Mouse (Mus musculus): ENCODE data around the gene Nelfb. TPM values are rescaled to one million over a fixed set of nuclear protein-coding genes. Genes with fewer than 3 reads are reported as not detected.

Gene Nelfb
- polyA plus RNA-seq, 1 experiment from 2014 or later, result 34.9 TPM

DNA sequence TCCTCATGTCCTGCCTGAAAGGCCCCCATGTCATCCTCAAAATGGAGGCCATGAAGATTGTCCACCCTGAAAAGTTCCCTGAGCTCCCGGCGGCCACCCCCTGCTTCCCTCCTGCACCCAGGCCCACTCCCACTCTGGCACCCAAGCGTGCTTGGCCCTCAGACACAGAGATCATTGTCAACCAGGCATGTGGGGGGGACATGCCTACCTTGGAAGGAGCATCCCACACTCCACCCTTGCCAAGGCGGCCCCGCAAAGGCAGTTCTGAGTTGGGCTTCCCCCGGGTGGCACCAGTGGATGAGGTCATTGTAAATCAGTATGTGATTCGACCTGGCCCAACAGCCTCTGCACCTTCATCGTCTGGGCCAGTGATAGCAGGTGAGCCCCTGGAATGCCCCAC is 32.1 kb upstream of the Nelfb start:
- peaks cover 19% of the 10 kb centered on the region for H3K4me1 ChIP-seq (ENCODE audit: control insufficient read depth, low read depth, low read length)
- no peak overlapping the region for H3K4me3 ChIP-seq (ENCODE audit: low read depth, low read length)
- 66% methylated on average over 8 of the region's 8 CpGs for WGBS (ENCODE audit: insufficient replicate concordance)
- no peaks in the 10 kb centered on the region; the same call in none of the 2 replicates for H3K36me3 ChIP-seq (ENCODE audit: control insufficient read depth, insufficient read depth)
- no peak overlapping the region for H3K4me2 ChIP-seq (ENCODE audit: low read depth, low read length)
- no peak for ATAC-seq (ENCODE audit: low read depth)
- no peak overlapping the region for H3K27ac ChIP-seq (ENCODE audit: low read length)
- peaks cover 29% of the 10 kb centered on the region for H3K27me3 ChIP-seq (ENCODE audit: control insufficient read depth, insufficient read depth, low read depth, low read length)
- H3K9ac ChIP-seq (ENCODE audit: low read depth, low read length), result no peak overlapping the region
- H3K9me3 ChIP-seq (replicated peaks; ENCODE audit: control insufficient read depth, low read length), result no peaks in the 10 kb centered on the region

- H3K27me3 ChIP-seq (ENCODE audit: control insufficient read depth, insufficient read depth, low read depth, low read length), result peaks cover 29% of the 10 kb centered on the region
- no peak within 1 kb of the TSS for H3K27ac ChIP-seq (ENCODE audit: low read length)
- H3K4me3 ChIP-seq (ENCODE audit: low read depth, low read length), result peak within 1 kb of the TSS; percentile 56
- H3K4me2 ChIP-seq (ENCODE audit: low read depth, low read length), result peak within 1 kb of the TSS; percentile 73
- H3K36me3 ChIP-seq (ENCODE audit: control insufficient read depth, insufficient read depth), result no peaks in the 10 kb centered on the region; the same call in 1 of the 2 replicates
- no peaks in the 10 kb centered on the region for H3K9me3 ChIP-seq (replicated peaks; ENCODE audit: control insufficient read depth, low read length)
- WGBS (ENCODE audit: insufficient replicate concordance), result 0% methylated on average over 33 of the region's 59 CpGs
- no peak for ATAC-seq (ENCODE audit: low read depth)
- H3K9ac ChIP-seq (ENCODE audit: low read depth, low read length), result peak within 1 kb of the TSS; percentile 33; the same call in 1 of the 2 replicates
- peaks cover 19% of the 10 kb centered on the region for H3K4me1 ChIP-seq (ENCODE audit: control insufficient read depth, low read depth, low read length)
These were observed 30.8 kb upstream of the Nelfb start, which contains the start of the genes Rnf208 and Cysrt1 for GRCm38 (mm10) chr2:25242101-25242506. Gene Rnf208 (plus strand): TSS chr2:25242255. Gene Cysrt1 (minus strand): TSS chr2:25242452.

GRCm38 (mm10) chr2:25241438-25241775 is 30.1 kb upstream of the Nelfb start:
- no peaks in the 10 kb centered on the region for H3K36me3 ChIP-seq (ENCODE audit: control insufficient read depth, insufficient read depth)
- ATAC-seq (ENCODE audit: low read depth), result no peak
- H3K9me3 ChIP-seq (replicated peaks; ENCODE audit: control insufficient read depth, low read length), result no peaks in the 10 kb centered on the region
- H3K4me1 ChIP-seq (ENCODE audit: control insufficient read depth, low read depth, low read length), result peaks cover 19% of the 10 kb centered on the region
- H3K4me2 ChIP-seq (ENCODE audit: low read depth, low read length), result peak overlapping the region; percentile 73
- peaks cover 29% of the 10 kb centered on the region for H3K27me3 ChIP-seq (ENCODE audit: control insufficient read depth, insufficient read depth, low read depth, low read length)
- no peak overlapping the region for H3K27ac ChIP-seq (ENCODE audit: low read length)
- H3K4me3 ChIP-seq (ENCODE audit: low read depth, low read length), result no peak overlapping the region; the same call in 1 of the 2 replicates
- no peak overlapping the region for H3K9ac ChIP-seq (ENCODE audit: low read depth, low read length)
- 9% methylated on average over 6 of the region's 6 CpGs for WGBS (ENCODE audit: insufficient replicate concordance)

- ATAC-seq (ENCODE audit: low read depth), result peak; percentile 69
- no peak overlapping the region for H3K27ac ChIP-seq (ENCODE audit: low read length)
These were observed 29.6 kb upstream of the Nelfb start for GRCm38 (mm10) chr2:25240723-25241437.

GRCm38 (mm10) chr2:25240310-25240709 is 29.0 kb upstream of the Nelfb start:
- H3K9me3 ChIP-seq (replicated peaks; ENCODE audit: control insufficient read depth, low read length), result no peaks in the 10 kb centered on the region
- peaks cover 29% of the 10 kb centered on the region for H3K27me3 ChIP-seq (ENCODE audit: control insufficient read depth, insufficient read depth, low read depth, low read length)
- no peak overlapping the region for H3K9ac ChIP-seq (ENCODE audit: low read depth, low read length)
- peak overlapping the region; percentile 73 for H3K4me2 ChIP-seq (ENCODE audit: low read depth, low read length)
- no peak for ATAC-seq (ENCODE audit: low read depth)
- WGBS (ENCODE audit: insufficient replicate concordance), result 45% methylated on average over 8 of the region's 8 CpGs
- H3K36me3 ChIP-seq (ENCODE audit: control insufficient read depth, insufficient read depth), result no peaks in the 10 kb centered on the region
- peaks cover 19% of the 10 kb centered on the region for H3K4me1 ChIP-seq (ENCODE audit: control insufficient read depth, low read depth, low read length)
- H3K27ac ChIP-seq (ENCODE audit: low read length), result no peak overlapping the region
- peak overlapping the region; percentile 56 for H3K4me3 ChIP-seq (ENCODE audit: low read depth, low read length)

More at GRCm38 (mm10) chr2:25240723-25241437, 29.6 kb upstream of the Nelfb start:
- WGBS (ENCODE audit: insufficient replicate concordance), result under 1% methylated on average over 29 of the region's 29 CpGs
- Histone ChIP-seq H3K4me3 (ENCODE audit: low read depth, low read length) (peak overlapping the region; percentile 56), H3K9me3 (replicated peaks; ENCODE audit: control insufficient read depth, low read length) (no peaks in the 10 kb centered on the region), H3K9ac (ENCODE audit: low read depth, low read length) (peak overlapping the region; percentile 45; the same call in 1 of the 2 replicates), H3K4me2 (ENCODE audit: low read depth, low read length) (peak overlapping the region; percentile 73), H3K4me1 (ENCODE audit: control insufficient read depth, low read depth, low read length) (peaks cover 19% of the 10 kb centered on the region), H3K36me3 (ENCODE audit: control insufficient read depth, insufficient read depth) (no peaks in the 10 kb centered on the region), H3K27me3 (ENCODE audit: control insufficient read depth, insufficient read depth, low read depth, low read length) (peaks cover 29% of the 10 kb centered on the region)

GRCm38 (mm10) chr2:25239766-25240165 is 28.5 kb upstream of the Nelfb start:
- Histone ChIP-seq H3K4me2 (ENCODE audit: low read depth, low read length) (no peak overlapping the region), H3K4me1 (ENCODE audit: control insufficient read depth, low read depth, low read length) (peaks cover 19% of the 10 kb centered on the region), H3K9me3 (replicated peaks; ENCODE audit: control insufficient read depth, low read length) (no peaks in the 10 kb centered on the region), H3K36me3 (ENCODE audit: control insufficient read depth, insufficient read depth) (no peaks in the 10 kb centered on the region), H3K27ac (ENCODE audit: low read length) (no peak overlapping the region), H3K27me3 (ENCODE audit: control insufficient read depth, insufficient read depth, low read depth, low read length) (peaks cover 29% of the 10 kb centered on the region), H3K9ac (ENCODE audit: low read depth, low read length) (no peak overlapping the region), H3K4me3 (ENCODE audit: low read depth, low read length) (no peak overlapping the region)
- ATAC-seq (ENCODE audit: low read depth), result no peak
- 64% methylated on average over 3 of the region's 3 CpGs for WGBS (ENCODE audit: insufficient replicate concordance)

DNA sequence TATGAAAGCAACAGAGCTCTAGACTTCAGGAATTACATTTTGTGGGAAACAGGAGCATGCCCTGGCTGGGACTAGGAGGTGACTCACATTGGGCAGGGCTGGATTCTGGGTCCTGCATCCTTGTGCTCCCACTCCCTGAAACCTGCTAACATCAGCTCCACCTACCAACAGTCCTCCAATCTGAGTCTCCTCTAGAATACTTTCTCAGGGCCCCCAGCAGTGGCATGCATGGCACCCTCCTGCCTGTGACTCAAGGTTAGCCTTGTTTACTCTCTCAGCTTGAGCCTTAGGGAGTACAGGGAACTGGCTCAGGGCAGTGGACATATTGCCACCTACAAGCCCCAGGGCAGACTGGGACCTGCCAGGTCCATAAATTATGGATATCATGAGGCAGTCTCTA is 26.8 kb upstream of the Nelfb start:
- Histone ChIP-seq H3K9me3 (replicated peaks; ENCODE audit: control insufficient read depth, low read length) (no peaks in the 10 kb centered on the region), H3K4me3 (ENCODE audit: low read depth, low read length) (no peak overlapping the region), H3K27me3 (ENCODE audit: control insufficient read depth, insufficient read depth, low read depth, low read length) (peaks cover 26% of the 10 kb centered on the region), H3K9ac (ENCODE audit: low read depth, low read length) (no peak overlapping the region), H3K36me3 (ENCODE audit: control insufficient read depth, insufficient read depth) (no peaks in the 10 kb centered on the region), H3K27ac (ENCODE audit: low read length) (no peak overlapping the region), H3K4me2 (ENCODE audit: low read depth, low read length) (no peak overlapping the region), H3K4me1 (ENCODE audit: control insufficient read depth, low read depth, low read length) (peaks cover 19% of the 10 kb centered on the region)
- ATAC-seq (ENCODE audit: low read depth), result no peak

- no peak for ATAC-seq (ENCODE audit: low read depth)
- Histone ChIP-seq H3K36me3 (ENCODE audit: control insufficient read depth, insufficient read depth) (no peaks in the 10 kb centered on the region), H3K27me3 (ENCODE audit: control insufficient read depth, insufficient read depth, low read depth, low read length) (peaks cover 20% of the 10 kb centered on the region), H3K9ac (ENCODE audit: low read depth, low read length) (no peak overlapping the region), H3K4me2 (ENCODE audit: low read depth, low read length) (no peak overlapping the region), H3K4me1 (ENCODE audit: control insufficient read depth, low read depth, low read length) (peaks cover 19% of the 10 kb centered on the region), H3K4me3 (ENCODE audit: low read depth, low read length) (no peak overlapping the region), H3K27ac (ENCODE audit: low read length) (no peak overlapping the region), H3K9me3 (replicated peaks; ENCODE audit: control insufficient read depth, low read length) (no peaks in the 10 kb centered on the region)
- WGBS (ENCODE audit: insufficient replicate concordance), result 40% methylated on average over 4 of the region's 4 CpGs
These were observed 26.2 kb upstream of the Nelfb start for GRCm38 (mm10) chr2:25237522-25237921.

DNA sequence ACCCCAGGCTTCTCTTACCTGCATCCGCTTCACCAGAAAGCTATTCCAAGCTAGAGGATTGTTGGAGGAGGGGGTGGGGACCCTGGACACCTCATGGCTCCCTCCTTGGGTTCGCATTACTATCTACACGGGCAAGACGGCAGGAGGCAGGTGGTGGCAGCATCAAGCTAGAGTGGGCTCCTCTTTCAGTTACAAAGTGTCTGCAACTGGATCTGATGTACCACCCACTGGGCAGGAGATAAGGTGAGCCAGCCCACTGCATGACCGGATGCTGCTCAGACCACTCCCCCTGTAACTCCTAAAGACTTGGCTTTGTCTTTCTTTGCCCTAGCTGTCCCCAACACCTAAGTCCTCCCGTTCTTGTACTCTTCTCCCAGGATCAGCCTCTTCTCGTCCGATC is 25.3 kb upstream of the Nelfb start, which contains the start of gene Rnf224:
TSS of gene Rnf224 (minus strand) at position 174 of the 400 bp plus-strand sequence.
- Histone ChIP-seq H3K9me3 (replicated peaks; ENCODE audit: control insufficient read depth, low read length) (no peaks in the 10 kb centered on the region), H3K27me3 (ENCODE audit: control insufficient read depth, insufficient read depth, low read depth, low read length) (peaks cover 11% of the 10 kb centered on the region), H3K4me1 (ENCODE audit: control insufficient read depth, low read depth, low read length) (peaks cover 10% of the 10 kb centered on the region), H3K9ac (ENCODE audit: low read depth, low read length) (no peak within 1 kb of the TSS), H3K4me2 (ENCODE audit: low read depth, low read length) (no peak within 1 kb of the TSS), H3K36me3 (ENCODE audit: control insufficient read depth, insufficient read depth) (no peaks in the 10 kb centered on the region), H3K27ac (ENCODE audit: low read length) (no peak within 1 kb of the TSS), H3K4me3 (ENCODE audit: low read depth, low read length) (no peak within 1 kb of the TSS)
- WGBS (ENCODE audit: insufficient replicate concordance), result 35% methylated on average over 8 of the region's 8 CpGs
- ATAC-seq (ENCODE audit: low read depth), result no peak
